Mouse (Mus musculus): ENCODE measurements around the gene B4galt3.

DNA sequence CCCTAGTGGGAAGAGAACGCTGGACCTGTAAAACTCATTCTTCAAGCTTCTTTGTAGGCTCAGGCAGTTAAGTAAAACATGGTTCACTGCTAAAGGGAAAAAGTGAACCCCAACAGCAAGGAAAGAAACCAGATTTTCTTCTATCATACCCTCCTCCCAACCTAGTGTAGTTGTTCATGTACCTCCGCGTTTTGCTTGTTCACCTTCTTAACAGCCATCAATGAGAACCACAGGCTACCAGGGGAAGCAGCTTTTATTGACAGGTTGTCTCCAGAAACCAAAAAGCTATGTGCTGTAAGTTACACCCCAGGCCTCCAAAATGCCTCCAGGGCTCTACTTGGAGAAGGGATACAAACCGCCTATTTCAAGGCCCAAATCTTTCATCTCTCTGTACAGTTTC lies 18.2 kb downstream of the B4galt3 start:
- TF ChIP-seq CTCF (IDR thresholded peaks at IDR 0.05; ENCODE audit: low read depth) (no peak), EP300 (optimal IDR thresholded peaks at IDR 0.05) (no peak)

Data from stomach, postnatal 0 days (tissue).